Mouse (Mus musculus) intestine, embryonic 14.5 days (tissue): Measurements from ENCODE around the gene Rtn4. TPM values are rescaled to one million over a fixed set of nuclear protein-coding genes. Genes with fewer than 3 reads are reported as not detected.

Experiments
- ATAC-seq: fragments of 200-750 bp; cut with Nextera tagmentation; replicated peaks from 2 replicates; pipeline ENCODE4 v1.8.0; 2017; ENCODE audit warnings: low read depth, moderate number of reproducible peaks, moderate TSS enrichment, moderate library complexity; ENCODE audit not compliant: low FRiP score, low TSS enrichment
- DNase-seq: peaks from one replicate; pipeline ENCODE4 v3.0.0-alpha.2; 2018; ENCODE audit warnings: low spot score
- H3K27ac ChIP-seq: fragments of 300-500 bp; sonication (generic); 2 replicates; pipeline ENCODE4 v1.5.1; 2014; ENCODE audit warnings: low read depth, mild to moderate bottlenecking, control low read depth
- H3K27me3 ChIP-seq: fragments of 300-500 bp; sonication (generic); replicated peaks from 2 replicates; pipeline ENCODE4 v1.6.1; 2014; ENCODE audit warnings: low read length, control low read depth; ENCODE audit not compliant: control insufficient read depth, insufficient read depth
- H3K36me3 ChIP-seq: fragments of 300-500 bp; sonication (generic); 2 replicates; pipeline ENCODE4 v1.6.1; 2014; ENCODE audit warnings: low read length, control low read depth; ENCODE audit not compliant: control insufficient read depth, insufficient read depth
- H3K4me1 ChIP-seq: fragments of 300-500 bp; sonication (generic); replicated peaks from 2 replicates; pipeline ENCODE4 v1.6.1; 2014; ENCODE audit warnings: low read length, control low read depth, mixed read lengths; ENCODE audit not compliant: control insufficient read depth, insufficient read depth
- H3K4me2 ChIP-seq: fragments of 300-500 bp; sonication (generic); 2 replicates; pipeline ENCODE4 v1.6.1; 2014; ENCODE audit warnings: low read length
- H3K4me3 ChIP-seq: fragments of 300-500 bp; sonication (generic); 2 replicates; pipeline ENCODE4 v1.5.1; 2014; ENCODE audit warnings: low read depth, low read length, control low read depth, mixed read lengths
- H3K9ac ChIP-seq: fragments of 300-500 bp; sonication (generic); 2 replicates; pipeline ENCODE4 v1.6.1; 2014; ENCODE audit warnings: mild to moderate bottlenecking, low read length
- H3K9me3 ChIP-seq: fragments of 300-500 bp; sonication (generic); 2 replicates; pipeline ENCODE4 v1.6.1; 2016; ENCODE audit warnings: low read length, control low read depth; ENCODE audit not compliant: control insufficient read depth
- WGBS: fragments of 180-500 bp; shearing (Covaris S2); extraction: QIAGEN DNeasy Blood & Tissue Kit; methylation state at CpG from one replicate; pipeline ENCODE4 v1.1.7; 2014; 5-methylcytosine and 5-hydroxymethylcytosine counted together
- polyA plus RNA-seq: library from polyadenylated mRNA; unstranded; fragments of >200 nt; fragmentation: Nextera tagmentation; extraction: Ambion mirVana; gene quantifications from 2 replicates; pipeline ENCODE4 v1.2.1, GENCODE M21; 2014

The Rtn4 gene
- polyA plus RNA-seq, 1 experiment from 2014 or later: 49.6 TPM

DNA sequence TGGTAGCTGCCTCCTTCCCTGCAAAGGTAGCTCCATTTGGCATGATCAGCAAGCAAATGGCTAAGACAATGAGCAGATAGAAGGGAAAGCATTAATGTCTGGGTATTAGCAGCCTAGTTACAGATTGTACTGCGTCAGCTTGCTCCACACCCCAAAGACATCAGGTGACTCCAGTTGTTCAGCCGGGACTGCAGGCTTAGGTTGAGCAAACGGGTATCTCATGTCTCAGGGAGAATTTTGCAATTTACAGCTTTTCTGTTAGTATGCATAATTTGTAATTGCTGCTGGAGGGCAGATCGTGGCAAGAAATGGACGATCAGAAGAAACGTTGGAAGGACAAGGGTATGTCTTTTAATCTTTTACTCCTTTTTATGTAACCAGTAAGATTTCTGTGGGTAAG lies 25.8 kb downstream of the Rtn4 start:
- Histone ChIP-seq H3K9ac (no peak overlapping the region), H3K27me3 (no peaks in the 10 kb centered on the region), H3K4me1 (no peaks in the 10 kb centered on the region; the same call in 1 of the 2 replicates), H3K4me2 (peak overlapping the region; percentile 7), H3K27ac (peak overlapping the region; percentile 17; the same call in 1 of the 2 replicates), H3K36me3 (no peaks in the 10 kb centered on the region; the same call in 1 of the 2 replicates), H3K4me3 (no peak overlapping the region), H3K9me3 (no peaks in the 10 kb centered on the region)
- WGBS: 28% methylated on average over 6 of the region's 6 CpGs
- ATAC-seq: no peak
- no peak for DNase-seq

DNA sequence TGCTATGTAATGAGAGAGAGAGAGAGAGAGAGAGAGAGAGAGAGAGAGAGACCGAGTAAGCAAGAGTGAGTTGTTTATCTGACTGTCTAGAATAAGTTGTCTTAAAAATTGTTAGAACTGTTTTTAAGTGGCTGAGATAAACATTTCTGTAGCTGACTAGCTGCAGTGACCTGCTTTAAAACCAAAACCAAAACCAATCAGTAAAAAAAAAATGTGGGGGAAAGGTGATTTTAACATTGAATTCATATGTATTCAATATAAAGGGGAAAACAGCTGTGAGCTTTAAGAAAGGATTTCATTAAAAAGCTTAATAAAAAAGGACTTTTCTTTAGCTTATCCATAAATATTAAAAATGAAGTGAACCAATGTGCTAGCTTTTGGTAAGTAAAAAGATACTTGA lies 26.9 kb downstream of the Rtn4 start:
- H3K4me1 ChIP-seq: no peaks in the 10 kb centered on the region; the same call in 1 of the 2 replicates
- no peaks in the 10 kb centered on the region for H3K27me3 ChIP-seq
- WGBS: 40% methylated on average over 1 of the region's 1 CpGs
- H3K9ac ChIP-seq: no peak overlapping the region
- no peak overlapping the region for H3K4me3 ChIP-seq
- no peak for DNase-seq
- H3K36me3 ChIP-seq: no peaks in the 10 kb centered on the region; the same call in 1 of the 2 replicates
- ATAC-seq: no peak
- no peak overlapping the region for H3K27ac ChIP-seq
- H3K4me2 ChIP-seq: no peak overlapping the region
- no peaks in the 10 kb centered on the region for H3K9me3 ChIP-seq

DNA sequence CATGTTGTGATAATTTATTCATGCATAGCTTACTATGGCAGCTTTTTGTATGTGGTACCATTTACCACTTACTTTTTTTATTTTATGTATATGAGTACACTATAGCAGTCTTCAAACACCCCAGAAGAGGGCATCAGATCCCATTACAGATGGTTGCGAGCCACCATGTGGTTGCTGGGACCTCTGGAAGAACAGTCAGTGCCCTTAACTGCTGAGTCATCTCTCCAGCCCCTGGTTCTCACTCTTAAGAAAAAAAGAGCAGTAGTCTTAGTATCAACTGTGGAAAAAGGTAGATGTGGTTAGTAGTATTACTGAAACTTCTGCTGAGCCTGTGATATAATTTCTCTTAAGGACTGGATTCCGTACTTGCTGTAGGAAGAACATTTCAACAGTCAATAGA lies 31.5 kb downstream of the Rtn4 start:
- ATAC-seq (no peak), DNase-seq (no peak)
- no peaks in the 10 kb centered on the region for H3K36me3 ChIP-seq
- no peaks in the 10 kb centered on the region for H3K4me1 ChIP-seq
- no peak overlapping the region for H3K4me3 ChIP-seq
- WGBS: 97% methylated on average over 2 of the region's 2 CpGs
- no peaks in the 10 kb centered on the region for H3K27me3 ChIP-seq
- H3K9ac ChIP-seq: no peak overlapping the region
- H3K4me2 ChIP-seq: no peak overlapping the region
- no peak overlapping the region for H3K27ac ChIP-seq
- no peaks in the 10 kb centered on the region for H3K9me3 ChIP-seq

DNA sequence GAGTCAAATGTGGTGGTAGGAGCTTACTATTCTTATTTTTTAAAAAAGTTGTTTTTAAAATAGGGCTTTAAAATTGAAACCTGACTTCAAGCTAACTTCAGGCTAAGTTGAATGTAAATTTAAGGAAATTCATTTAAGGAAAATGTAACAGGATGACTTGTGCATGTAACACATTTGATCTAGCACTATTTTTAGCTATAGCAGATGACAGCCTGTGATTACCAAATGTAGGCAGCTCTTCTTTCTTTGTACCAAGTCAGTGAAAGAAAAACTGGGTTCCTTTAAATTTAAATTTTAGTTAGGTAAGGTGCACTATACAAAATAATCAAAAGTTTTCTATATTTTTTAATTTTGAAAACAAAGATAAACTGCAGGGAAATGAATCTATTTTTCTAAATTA lies 32.4 kb downstream of the Rtn4 start:
- Histone ChIP-seq H3K9me3 (no peaks in the 10 kb centered on the region), H3K9ac (no peak overlapping the region), H3K36me3 (no peaks in the 10 kb centered on the region), H3K4me3 (no peak overlapping the region), H3K4me1 (no peaks in the 10 kb centered on the region), H3K27ac (no peak overlapping the region), H3K27me3 (no peaks in the 10 kb centered on the region), H3K4me2 (no peak overlapping the region)
- ATAC-seq (no peak), DNase-seq (no peak)

DNA sequence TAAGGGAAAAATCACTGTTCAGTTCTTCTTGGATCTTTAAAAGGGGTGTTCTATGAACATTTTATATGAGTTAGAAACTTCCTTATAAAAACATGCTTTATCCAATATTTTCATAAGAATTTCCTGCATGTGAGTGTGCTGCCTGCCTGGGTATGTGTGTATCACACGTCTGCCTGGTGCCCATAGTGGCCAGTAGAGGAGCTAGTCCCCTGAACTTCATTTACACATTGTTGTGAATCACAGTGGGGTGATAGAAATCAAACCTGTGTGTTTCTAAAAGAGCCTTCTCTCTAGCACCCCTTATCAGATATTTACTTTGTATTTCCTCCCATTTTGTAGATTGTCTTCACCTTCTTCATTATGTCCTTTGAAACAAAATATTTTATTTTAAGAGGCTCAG lies 32.9 kb downstream of the Rtn4 start:
- H3K4me3 ChIP-seq: no peak overlapping the region
- H3K9me3 ChIP-seq: no peaks in the 10 kb centered on the region
- no peaks in the 10 kb centered on the region for H3K36me3 ChIP-seq
- H3K27me3 ChIP-seq: no peaks in the 10 kb centered on the region
- no peak overlapping the region for H3K4me2 ChIP-seq
- no peak overlapping the region for H3K27ac ChIP-seq
- WGBS: 39% methylated on average over 1 of the region's 1 CpGs
- no peaks in the 10 kb centered on the region for H3K4me1 ChIP-seq
- ATAC-seq: no peak
- no peak overlapping the region for H3K9ac ChIP-seq
- no peak for DNase-seq

DNA sequence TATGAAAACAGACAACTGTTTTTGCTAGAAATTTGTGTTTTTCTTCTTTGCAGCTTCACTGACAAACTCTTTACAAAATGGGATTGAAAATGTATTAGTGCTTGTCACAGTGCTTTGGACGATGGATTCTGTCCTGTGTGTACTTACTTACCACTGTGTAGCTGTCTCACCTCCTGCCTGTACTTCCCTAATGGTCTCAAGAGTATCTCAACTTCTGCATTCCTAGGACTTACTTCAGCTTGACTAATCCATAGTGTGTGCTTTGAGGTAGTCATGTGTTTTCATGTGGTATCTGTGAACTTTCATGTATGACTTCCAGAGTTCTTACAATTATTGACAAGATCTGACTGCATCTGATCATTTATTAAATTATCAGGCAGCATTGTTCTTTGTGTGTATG lies 35.2 kb downstream of the Rtn4 start:
- no peak overlapping the region for H3K4me2 ChIP-seq
- WGBS: 88% methylated on average over 1 of the region's 1 CpGs
- H3K36me3 ChIP-seq: no peaks in the 10 kb centered on the region
- H3K9me3 ChIP-seq: no peaks in the 10 kb centered on the region
- ATAC-seq (no peak), DNase-seq (no peak)
- H3K27ac ChIP-seq: no peak overlapping the region
- H3K27me3 ChIP-seq: no peaks in the 10 kb centered on the region
- no peaks in the 10 kb centered on the region for H3K4me1 ChIP-seq
- H3K9ac ChIP-seq: no peak overlapping the region
- no peak overlapping the region for H3K4me3 ChIP-seq

DNA sequence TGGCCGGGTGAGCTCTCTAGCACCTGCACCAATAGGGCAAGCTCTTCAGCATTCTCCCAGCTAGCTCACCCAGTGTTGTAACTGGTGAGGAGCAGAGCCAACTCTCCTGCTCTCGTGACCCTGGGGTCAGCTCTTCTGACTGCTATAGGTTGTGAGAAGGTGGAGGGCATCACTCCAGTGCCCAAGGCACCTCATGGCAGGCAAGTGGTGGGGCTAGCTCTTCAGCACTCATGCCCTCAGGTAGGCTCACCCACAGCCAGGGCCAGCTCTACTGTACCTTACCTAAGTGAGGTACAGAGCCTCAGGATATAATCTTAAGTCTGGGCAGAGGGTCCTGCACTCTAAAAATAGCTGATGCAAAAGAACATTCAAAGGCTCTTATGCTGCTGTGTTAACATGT lies 47.0 kb downstream of the Rtn4 start:
- Histone ChIP-seq H3K9me3 (no peaks in the 10 kb centered on the region), H3K4me1 (no peaks in the 10 kb centered on the region; the same call in 1 of the 2 replicates), H3K27me3 (no peaks in the 10 kb centered on the region), H3K4me3 (no peak overlapping the region), H3K27ac (no peak overlapping the region), H3K4me2 (no peak overlapping the region), H3K9ac (no peak overlapping the region), H3K36me3 (peaks cover 56% of the 10 kb centered on the region)
- WGBS: 92% methylated on average over 2 of the region's 2 CpGs
- ATAC-seq (no peak), DNase-seq (no peak)

DNA sequence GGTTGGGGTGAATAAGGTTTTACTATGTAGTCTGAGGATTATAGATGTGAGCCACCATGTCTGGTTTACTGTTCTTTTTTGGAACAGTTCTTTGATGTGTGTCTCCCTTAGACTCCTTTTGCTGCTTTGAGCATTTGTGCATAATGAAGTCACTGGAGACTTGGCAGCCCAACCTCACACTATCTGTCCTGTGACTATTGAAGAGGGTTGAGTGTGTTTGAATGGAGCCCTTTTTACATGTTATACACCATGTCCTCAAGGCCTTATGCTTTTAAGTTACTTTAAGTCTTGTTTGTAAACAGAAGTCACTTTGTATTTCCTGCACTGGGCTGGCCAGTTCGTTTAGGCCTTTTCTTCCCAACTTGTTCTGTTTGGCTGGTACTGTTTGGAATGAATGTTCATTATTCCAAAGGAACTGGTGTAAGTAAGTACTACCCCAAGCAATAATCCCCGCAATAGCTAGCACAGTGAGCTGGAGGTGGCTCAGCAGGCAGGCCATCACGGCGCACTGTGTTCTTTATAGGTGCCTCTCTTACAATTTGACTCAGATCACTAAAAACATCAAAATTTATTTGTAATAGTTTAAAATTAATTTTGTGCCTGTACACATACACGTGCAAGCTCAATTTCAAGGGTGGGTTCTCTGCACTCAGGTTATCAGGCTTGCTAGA lies 52.1 kb downstream of the Rtn4 start:
- Histone ChIP-seq H3K4me2 (no peak overlapping the region), H3K36me3 (peaks cover 60% of the 10 kb centered on the region), H3K9ac (no peak overlapping the region), H3K4me1 (no peaks in the 10 kb centered on the region), H3K27me3 (no peaks in the 10 kb centered on the region), H3K27ac (no peak overlapping the region), H3K9me3 (no peaks in the 10 kb centered on the region), H3K4me3 (no peak overlapping the region)
- WGBS: 87% methylated on average over 5 of the region's 5 CpGs
- ATAC-seq: no peak
- DNase-seq: no peak

DNA sequence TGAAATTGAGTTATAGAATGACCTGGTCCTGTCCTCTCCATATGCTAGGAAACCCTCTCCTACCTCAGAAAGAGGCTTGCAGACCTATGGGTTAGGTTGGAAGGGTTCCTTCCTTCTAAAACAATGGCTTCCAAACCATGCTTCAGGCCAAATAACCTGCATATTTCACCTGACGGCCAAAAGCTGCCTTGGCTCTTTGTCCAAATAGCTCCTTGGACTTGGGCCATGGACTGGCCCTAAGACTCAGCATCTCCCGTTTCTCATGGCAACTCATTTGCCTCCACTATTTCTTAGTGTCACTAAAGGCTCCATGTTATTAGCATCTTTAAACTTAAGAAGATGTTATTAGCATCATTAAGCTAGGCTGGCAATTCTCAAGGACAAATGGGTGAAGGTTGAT lies 52.8 kb downstream of the Rtn4 start:
- no peak for DNase-seq
- Histone ChIP-seq H3K4me1 (no peaks in the 10 kb centered on the region), H3K27ac (no peak overlapping the region), H3K4me3 (no peak overlapping the region), H3K9me3 (no peaks in the 10 kb centered on the region), H3K4me2 (no peak overlapping the region), H3K27me3 (no peaks in the 10 kb centered on the region), H3K9ac (no peak overlapping the region), H3K36me3 (peaks cover 60% of the 10 kb centered on the region)
- ATAC-seq: no peak
- WGBS: 82% methylated on average over 2 of the region's 2 CpGs
